Mouse (Mus musculus): Measurements from ENCODE around the gene Hmgn2.
"Not testable (repeated sequence)": the region's sequence is repeated elsewhere in the genome, so short reads cannot be mapped to it uniquely, and the experiment has no call there.

Hmgn2 gene

GRCm38 (mm10) chr4:133925204-133925603, 43.2 kb downstream of the Hmgn2 start:
- DNase-seq (ENCODE audit: low read depth, low spot score) = no peak

- no peak for DNase-seq (ENCODE audit: low read depth, low spot score)
Measured at GRCm38 (mm10) chr4:133923743-133924142, 44.7 kb downstream of the Hmgn2 start.

GRCm38 (mm10) chr4:133918093-133918825, 50.2 kb downstream of the Hmgn2 start:
- DNase-seq (ENCODE audit: low read depth, low spot score) = not testable (repeated sequence)
